Mouse (Mus musculus) stomach, postnatal 0 days (tissue): ENCODE results near the gene Arhgap6.

Experiments
- CTCF ChIP-seq: IDR thresholded peaks from 2 replicates; pipeline ENCODE4 v1.5.1; 2016; ENCODE audit warnings: antibody characterized with exemption, low read depth, mild to moderate bottlenecking, moderate library complexity
- EP300 ChIP-seq: optimal IDR thresholded peaks from 2 replicates; pipeline ENCODE3; 2016; ENCODE audit warnings: antibody characterized with exemption

DNA sequence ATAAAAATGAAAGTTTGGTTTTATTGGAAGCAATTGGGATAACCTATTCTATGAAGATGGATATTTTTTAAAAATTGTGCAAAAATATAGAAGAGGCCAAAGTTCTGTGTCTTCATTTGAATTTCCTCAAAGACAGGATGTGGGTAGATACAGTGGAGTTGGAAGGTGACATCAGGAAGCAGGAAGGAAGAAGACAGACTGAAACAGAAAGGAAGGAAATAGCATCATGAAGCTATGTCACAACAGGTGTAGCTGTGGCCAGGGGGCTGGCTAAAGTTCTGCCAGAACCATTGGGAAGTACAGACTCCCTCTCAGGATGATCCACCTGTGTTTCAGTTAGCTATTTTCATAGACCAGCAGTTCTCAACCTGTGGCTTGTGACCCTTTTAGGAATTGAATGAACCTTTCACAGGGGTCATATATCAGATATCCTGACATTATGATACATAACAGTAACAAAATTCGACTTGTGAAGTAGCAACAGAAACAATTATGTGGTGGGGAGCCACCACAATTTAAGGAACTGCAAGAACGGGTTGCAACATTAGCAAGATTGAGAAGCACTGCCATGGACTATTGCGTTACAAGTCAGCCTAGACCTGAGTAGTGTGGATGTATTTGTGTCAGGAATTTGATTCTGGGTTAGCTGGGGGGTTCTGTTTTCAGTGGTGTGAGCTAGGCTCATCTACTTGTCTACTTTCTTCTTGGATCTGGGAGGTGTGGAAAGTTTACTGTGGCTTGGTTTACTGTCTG is 15.8 kb downstream of the Arhgap6 start:
- TF ChIP-seq CTCF (no peak), EP300 (no peak)
